Mouse (Mus musculus) kidney, embryonic 14.5 days (tissue): Measurements from ENCODE around the gene Cdc42bpg. TPM values are rescaled to one million over a fixed set of nuclear protein-coding genes. Genes with fewer than 3 reads are reported as not detected.

Experiments used
- ATAC-seq: fragments of 200-750 bp; cut with Nextera tagmentation; 2 replicates; pipeline ENCODE4 v1.8.0; 2017; ENCODE audit warnings: moderate number of reproducible peaks, mild to moderate bottlenecking, moderate TSS enrichment, moderate library complexity; ENCODE audit not compliant: low FRiP score, low TSS enrichment
- H3K27ac ChIP-seq: fragments of 300-500 bp; sonication (generic); 2 replicates; pipeline ENCODE4 v1.5.1; 2014; ENCODE audit warnings: low read depth, mild to moderate bottlenecking, low read length, moderate library complexity, mixed read lengths
- H3K27me3 ChIP-seq: fragments of 300-500 bp; sonication (generic); 2 replicates; pipeline ENCODE4 v1.6.1; 2014; ENCODE audit warnings: mild to moderate bottlenecking, low read length; ENCODE audit not compliant: control insufficient read depth, insufficient read depth
- H3K36me3 ChIP-seq: fragments of 300-500 bp; sonication (generic); 2 replicates; pipeline ENCODE4 v1.6.1; 2014; ENCODE audit warnings: low read length, mixed read lengths; ENCODE audit not compliant: control insufficient read depth, insufficient read depth
- H3K4me1 ChIP-seq: fragments of 300-500 bp; sonication (generic); 2 replicates; pipeline ENCODE4 v1.6.1; 2014; ENCODE audit warnings: low read length, mixed read lengths; ENCODE audit not compliant: control insufficient read depth, insufficient read depth
- H3K4me2 ChIP-seq: fragments of 300-500 bp; sonication (generic); replicated peaks from 2 replicates; pipeline ENCODE4 v1.6.1; 2014; ENCODE audit warnings: low read depth, mild to moderate bottlenecking, low read length
- H3K4me3 ChIP-seq: fragments of 300-500 bp; sonication (generic); 2 replicates; pipeline ENCODE4 v1.5.1; 2014; ENCODE audit warnings: mild to moderate bottlenecking, low read length
- H3K9ac ChIP-seq: fragments of 300-500 bp; sonication (generic); 2 replicates; pipeline ENCODE4 v1.6.1; 2014; ENCODE audit warnings: low read depth, mild to moderate bottlenecking, low read length, moderate library complexity
- H3K9me3 ChIP-seq: fragments of 300-500 bp; sonication (generic); 2 replicates; pipeline ENCODE4 v1.6.1; 2016; ENCODE audit warnings: low read length; ENCODE audit not compliant: control insufficient read depth
- WGBS: fragments of 180-500 bp; shearing (Covaris S2); extraction: QIAGEN DNeasy Blood & Tissue Kit; methylation state at CpG from one replicate; pipeline ENCODE4 v1.1.7; 2014; 5-methylcytosine and 5-hydroxymethylcytosine counted together
- polyA plus RNA-seq: library from polyadenylated mRNA; unstranded; fragments of >200 nt; fragmentation: Nextera tagmentation; extraction: Ambion mirVana; gene quantifications from 2 replicates; pipeline ENCODE4 v1.2.1, GENCODE M21; 2014

Gene Cdc42bpg
- polyA plus RNA-seq, 1 experiment from 2014 or later = 0.89 TPM

- Histone ChIP-seq H3K27me3 (no peaks in the 10 kb centered on the region), H3K4me3 (no peak overlapping the region), H3K4me2 (no peak overlapping the region), H3K9ac (no peak overlapping the region), H3K36me3 (peaks cover 55% of the 10 kb centered on the region), H3K27ac (no peak overlapping the region), H3K4me1 (peaks cover 25% of the 10 kb centered on the region), H3K9me3 (no peaks in the 10 kb centered on the region)
- WGBS = 82% methylated on average over 7 of the region's 7 CpGs
- no peak for ATAC-seq
These were observed 25.7 kb upstream of the Cdc42bpg start for GRCm38 (mm10) chr19:6280554-6280953.

- 77% methylated on average over 14 of the region's 14 CpGs for WGBS
- Histone ChIP-seq H3K4me3 (no peak overlapping the region), H3K36me3 (peaks cover 59% of the 10 kb centered on the region), H3K4me2 (no peak overlapping the region), H3K9ac (no peak overlapping the region), H3K27ac (no peak overlapping the region), H3K4me1 (peaks cover 22% of the 10 kb centered on the region), H3K9me3 (no peaks in the 10 kb centered on the region), H3K27me3 (no peaks in the 10 kb centered on the region)
- no peak for ATAC-seq
These were observed 24.9 kb upstream of the Cdc42bpg start for GRCm38 (mm10) chr19:6281122-6282020.

DNA sequence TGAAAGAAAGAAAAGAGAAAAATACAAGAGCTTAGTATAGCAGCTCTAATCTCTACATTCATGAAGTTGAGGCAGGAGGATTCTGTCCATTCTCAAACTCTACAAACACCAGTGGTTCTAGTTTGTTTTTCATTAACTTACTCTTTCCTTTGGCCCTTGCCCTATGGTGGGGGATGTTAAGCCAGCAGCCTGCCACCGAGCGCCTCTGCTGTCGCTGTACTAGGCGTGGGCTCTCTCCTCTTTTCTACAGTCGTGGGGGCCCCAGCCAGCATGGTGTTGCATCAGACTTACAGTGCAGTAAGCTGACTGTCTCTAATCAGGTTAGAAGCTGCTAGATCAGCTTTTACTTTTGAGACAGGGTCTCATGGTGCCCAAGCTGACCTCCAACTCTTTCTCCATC, 23.3 kb upstream of the Cdc42bpg start:
- H3K9ac ChIP-seq = no peak overlapping the region
- peaks cover 70% of the 10 kb centered on the region for H3K36me3 ChIP-seq
- 89% methylated on average over 5 of the region's 5 CpGs for WGBS
- no peak overlapping the region for H3K27ac ChIP-seq
- no peak for ATAC-seq
- no peak overlapping the region for H3K4me2 ChIP-seq
- H3K9me3 ChIP-seq = no peaks in the 10 kb centered on the region
- H3K4me3 ChIP-seq = no peak overlapping the region
- H3K27me3 ChIP-seq = no peaks in the 10 kb centered on the region
- H3K4me1 ChIP-seq = peaks cover 22% of the 10 kb centered on the region

DNA sequence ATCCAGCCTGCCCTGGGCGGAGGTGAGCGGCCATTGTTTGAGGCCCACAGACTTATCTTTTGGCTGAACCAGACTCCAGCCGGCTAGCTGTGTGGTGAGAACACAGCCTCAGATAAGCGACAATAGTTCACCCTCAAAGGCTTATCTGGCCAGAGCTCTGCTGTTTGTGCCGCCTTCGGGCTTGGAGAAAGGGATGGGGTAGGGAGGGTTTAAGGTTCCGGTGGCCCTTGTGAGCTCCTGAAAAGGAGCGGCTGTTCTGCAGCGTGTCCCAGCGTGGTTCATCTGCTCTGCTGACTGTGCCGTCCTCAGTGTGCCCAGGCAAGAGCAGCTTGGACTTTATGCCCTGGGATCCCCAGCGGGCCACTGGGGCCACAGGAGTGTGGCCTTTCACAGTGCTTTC, 21.8 kb upstream of the Cdc42bpg start:
- Histone ChIP-seq H3K9me3 (no peaks in the 10 kb centered on the region), H3K27me3 (no peaks in the 10 kb centered on the region), H3K4me2 (no peak overlapping the region), H3K9ac (no peak overlapping the region), H3K36me3 (peaks cover 69% of the 10 kb centered on the region), H3K27ac (no peak overlapping the region), H3K4me1 (peaks cover 7% of the 10 kb centered on the region), H3K4me3 (no peak overlapping the region)
- no peak for ATAC-seq
- WGBS = 95% methylated on average over 12 of the region's 12 CpGs

DNA sequence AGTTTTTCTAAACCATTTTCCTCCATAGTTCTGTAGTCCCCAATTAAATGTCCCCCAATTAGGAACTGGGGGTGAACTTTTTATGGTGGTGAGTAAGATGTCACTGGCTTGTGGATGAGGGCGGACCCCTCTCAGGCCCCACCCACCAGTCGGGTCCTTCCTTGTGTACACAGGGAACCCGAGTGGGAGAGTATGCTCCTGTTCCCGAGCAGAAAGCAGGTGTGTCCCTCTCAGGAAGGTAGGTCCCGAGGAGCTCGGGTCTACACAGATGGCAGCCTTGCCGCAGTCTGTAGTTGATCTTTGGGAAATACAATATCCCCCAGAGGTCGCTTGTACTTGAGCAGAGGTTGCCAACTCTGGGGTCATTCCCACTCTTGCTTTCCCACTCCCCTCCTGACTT, 21.0 kb upstream of the Cdc42bpg start:
- ATAC-seq = no peak
- 69% methylated on average over 8 of the region's 8 CpGs for WGBS
- no peaks in the 10 kb centered on the region for H3K27me3 ChIP-seq
- peaks cover 68% of the 10 kb centered on the region for H3K36me3 ChIP-seq
- no peak overlapping the region for H3K27ac ChIP-seq
- H3K4me1 ChIP-seq = no peaks in the 10 kb centered on the region
- no peak overlapping the region for H3K4me3 ChIP-seq
- no peak overlapping the region for H3K9ac ChIP-seq
- H3K4me2 ChIP-seq = no peak overlapping the region
- H3K9me3 ChIP-seq = no peaks in the 10 kb centered on the region

DNA sequence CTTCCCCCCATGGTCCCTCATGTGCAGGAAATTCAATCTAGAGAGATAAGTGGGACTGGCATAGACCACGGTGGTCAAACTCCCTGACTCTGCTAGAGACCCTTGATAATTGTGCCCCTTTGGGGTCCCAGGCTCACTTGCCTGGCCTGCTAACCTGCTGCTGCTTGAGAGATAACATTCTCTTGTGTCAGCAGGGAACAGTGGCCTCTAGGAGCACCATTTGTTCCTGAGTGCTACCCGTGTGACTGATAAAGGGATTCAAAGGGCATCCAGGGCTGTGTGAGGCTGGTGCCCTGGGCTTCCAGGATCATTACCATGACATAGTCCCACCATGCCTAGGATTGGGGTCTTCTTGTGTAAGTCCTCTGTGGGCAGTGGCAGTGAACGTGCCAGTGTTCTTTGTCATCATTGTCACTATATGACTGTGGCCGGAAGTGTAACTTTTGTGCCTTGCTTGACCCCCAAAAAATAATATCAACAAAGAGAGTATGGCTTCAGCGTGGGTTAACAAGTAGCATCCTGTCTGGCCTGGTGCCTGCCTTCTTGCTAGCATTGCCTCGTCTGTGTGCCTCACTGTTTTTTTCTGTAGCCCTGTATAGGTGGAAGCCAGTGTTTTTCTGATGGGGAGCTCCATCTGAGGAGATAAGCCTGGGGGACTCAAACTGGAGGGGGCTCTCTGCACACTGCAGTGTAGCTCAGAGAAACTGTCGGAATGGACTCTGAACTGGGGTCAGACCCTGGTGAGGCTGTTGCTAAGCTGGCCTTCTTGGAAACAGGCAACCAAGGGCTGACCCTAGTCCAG, 20.4 kb upstream of the Cdc42bpg start:
- WGBS = 74% methylated on average over 7 of the region's 7 CpGs
- Histone ChIP-seq H3K4me2 (no peak overlapping the region), H3K9ac (no peak overlapping the region; the same call in 1 of the 2 replicates), H3K27ac (no peak overlapping the region), H3K4me3 (no peak overlapping the region), H3K9me3 (no peaks in the 10 kb centered on the region), H3K27me3 (no peaks in the 10 kb centered on the region), H3K36me3 (peaks cover 63% of the 10 kb centered on the region), H3K4me1 (0 out of 2 replicates have a peak, but pooled peaks cover under 1% of the 10 kb centered on the region)
- ATAC-seq = no peak

- H3K27ac ChIP-seq = no peak overlapping the region
- WGBS = 91% methylated on average over 19 of the region's 19 CpGs
- H3K9ac ChIP-seq = no peak overlapping the region
- H3K27me3 ChIP-seq = no peaks in the 10 kb centered on the region
- H3K36me3 ChIP-seq = peaks cover 60% of the 10 kb centered on the region
- H3K4me2 ChIP-seq = no peak overlapping the region
- no peaks in the 10 kb centered on the region for H3K9me3 ChIP-seq
- 0 out of 2 replicates have a peak, but pooled peaks cover 3% of the 10 kb centered on the region for H3K4me1 ChIP-seq
- H3K4me3 ChIP-seq = no peak overlapping the region
- no peak for ATAC-seq
These were observed 19.5 kb upstream of the Cdc42bpg start for GRCm38 (mm10) chr19:6286434-6287401.

GRCm38 (mm10) chr19:6288236-6288894, 17.9 kb upstream of the Cdc42bpg start:
- Histone ChIP-seq H3K4me1 (0 out of 2 replicates have a peak, but pooled peaks cover 3% of the 10 kb centered on the region), H3K9me3 (no peaks in the 10 kb centered on the region), H3K4me3 (no peak overlapping the region), H3K27ac (no peak overlapping the region), H3K4me2 (no peak overlapping the region), H3K9ac (no peak overlapping the region), H3K27me3 (no peaks in the 10 kb centered on the region), H3K36me3 (peaks cover 49% of the 10 kb centered on the region)
- no peak for ATAC-seq
- WGBS = 66% methylated on average over 13 of the region's 13 CpGs
